Mouse (Mus musculus) lung, adult 2 months (tissue): Measurements from ENCODE around the gene Foxn3.

Experiments used
- CTCF ChIP-seq: fragments of 200-500 bp; IDR thresholded peaks from 2 replicates; pipeline ENCODE4 v1.5.1; 2011; ENCODE audit warnings: mild to moderate bottlenecking, low read length, control low read depth; ENCODE audit not compliant: insufficient read depth
- POLR2A ChIP-seq: fragments of 200-500 bp; IDR thresholded peaks from 2 replicates; pipeline ENCODE4 v1.6.1; 2011; ENCODE audit warnings: low read depth, mild to moderate bottlenecking, control low read depth, low read length, borderline replicate concordance; ENCODE audit errors: extremely low read depth

- TF ChIP-seq POLR2A (no peak), CTCF (no peak)
These were observed 247.5 kb downstream of the Foxn3 start for GRCm38 (mm10) chr12:99315931-99316330.
